Mouse (Mus musculus) ES-E14 (cell line): Measurements from ENCODE around the gene Ccdc51.

Experiments used
- CHD2 ChIP-seq: IDR thresholded peaks from 2 replicates; pipeline ENCODE4 v1.6.1; 2014; ENCODE audit warnings: mild to moderate bottlenecking, low read depth, low read length, inconsistent platforms
- HCFC1 ChIP-seq: IDR thresholded peaks from 2 replicates; pipeline ENCODE4 v1.6.1; 2012; ENCODE audit warnings: low read length, inconsistent platforms, borderline replicate concordance; ENCODE audit not compliant: insufficient read depth
- MAFK ChIP-seq: IDR thresholded peaks from 2 replicates; pipeline ENCODE4 v1.6.1; 2014; ENCODE audit warnings: mild to moderate bottlenecking, low read depth, low read length, inconsistent platforms; ENCODE audit not compliant: insufficient read depth
- ZC3H11A ChIP-seq: IDR thresholded peaks from 2 replicates; pipeline ENCODE4 v1.6.1; 2012; ENCODE audit warnings: low read depth, mild to moderate bottlenecking, inconsistent platforms, low read length, borderline replicate concordance
- ZNF384 ChIP-seq: IDR thresholded peaks from 2 replicates; pipeline ENCODE4 v1.6.1; 2012; ENCODE audit warnings: low read depth, low read length, inconsistent platforms

DNA sequence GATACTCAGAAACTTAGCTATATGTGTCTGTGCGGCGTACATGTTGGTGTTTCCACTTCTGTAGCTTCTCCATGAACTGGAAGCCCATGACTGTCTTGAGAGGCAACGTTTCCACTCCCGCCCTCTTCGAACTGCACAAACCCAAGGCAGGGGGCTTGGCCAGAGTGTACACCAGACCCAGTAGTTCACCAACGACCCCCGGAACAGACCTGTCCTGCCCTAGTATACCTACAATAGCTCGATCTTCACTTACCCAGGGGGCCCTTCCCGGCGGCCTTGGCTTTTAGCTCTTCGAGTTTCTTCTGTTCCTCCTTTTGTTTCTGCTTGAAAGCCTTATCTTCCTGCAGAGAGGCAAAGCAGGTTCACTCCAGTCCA lies 557 bp upstream of the Ccdc51 start:
- TF ChIP-seq HCFC1 (no peak), ZC3H11A (no peak), ZNF384 (no peak), CHD2 (no peak), MAFK (no peak)
